Mouse (Mus musculus) C2C12 (cell line): ENCODE measurements at regions not wholly inside any gene's neighbourhood (a gene's known extent, or its start where the extent isn't known, plus 50 kb on each side); places are given as distances from the start of the nearest gene placed in this dataset.

Experiments used
- H3K27me3 ChIP-seq: one replicate; pipeline ENCODE4 v1.6.1; 2011; ENCODE audit not compliant: control insufficient read depth, insufficient read depth, insufficient read length
- H3K36me3 ChIP-seq: one replicate; pipeline ENCODE4 v1.6.1; 2011; ENCODE audit not compliant: control insufficient read depth, insufficient read depth
- H3K4me3 ChIP-seq: one replicate; pipeline ENCODE4 v1.5.1; 2011; ENCODE audit warnings: mild to moderate bottlenecking, control low read depth; ENCODE audit not compliant: poor library complexity, insufficient read depth, severe bottlenecking
- H3K79me2 ChIP-seq: one replicate; pipeline ENCODE4 v1.6.1; 2011; ENCODE audit not compliant: control insufficient read depth, insufficient read depth
- H3K79me3 ChIP-seq: one replicate; pipeline ENCODE4 v1.6.1; 2011; ENCODE audit warnings: low read depth, control low read depth
- H3ac ChIP-seq: one replicate; pipeline ENCODE3; 2011; ENCODE audit warnings: low read depth; ENCODE audit not compliant: control insufficient read depth, insufficient read length
- CEBPB ChIP-seq: IDR thresholded peaks from one replicate; pipeline ENCODE4 v1.6.1; 2011; ENCODE audit warnings: low read depth, mild to moderate bottlenecking, control low read depth, moderate library complexity
- CTCF ChIP-seq: IDR thresholded peaks from one replicate; pipeline ENCODE4 v1.5.1; 2011; ENCODE audit not compliant: control insufficient read depth, insufficient read depth, insufficient read length
- FOSL1 ChIP-seq: IDR thresholded peaks from one replicate; pipeline ENCODE4 v1.8.0; 2011; ENCODE audit warnings: mild to moderate bottlenecking, low read length; ENCODE audit not compliant: poor library complexity, insufficient read depth, severe bottlenecking
- MAX ChIP-seq: IDR thresholded peaks from one replicate; pipeline ENCODE4 v1.6.1; 2011; ENCODE audit warnings: mild to moderate bottlenecking, control low read depth
- MYOD1 ChIP-seq: IDR thresholded peaks from one replicate; pipeline ENCODE4 v1.6.1; 2011; ENCODE audit warnings: low read depth; ENCODE audit not compliant: control insufficient read depth, insufficient read length
- MYOG ChIP-seq: IDR thresholded peaks from one replicate; pipeline ENCODE4 v1.6.1; 2011; ENCODE audit not compliant: control insufficient read depth, insufficient read length; ENCODE audit errors: extremely low read depth
- USF1 ChIP-seq: IDR thresholded peaks from one replicate; pipeline ENCODE4 v1.6.1; 2011; ENCODE audit warnings: low read depth, mild to moderate bottlenecking, control low read depth, moderate library complexity

DNA sequence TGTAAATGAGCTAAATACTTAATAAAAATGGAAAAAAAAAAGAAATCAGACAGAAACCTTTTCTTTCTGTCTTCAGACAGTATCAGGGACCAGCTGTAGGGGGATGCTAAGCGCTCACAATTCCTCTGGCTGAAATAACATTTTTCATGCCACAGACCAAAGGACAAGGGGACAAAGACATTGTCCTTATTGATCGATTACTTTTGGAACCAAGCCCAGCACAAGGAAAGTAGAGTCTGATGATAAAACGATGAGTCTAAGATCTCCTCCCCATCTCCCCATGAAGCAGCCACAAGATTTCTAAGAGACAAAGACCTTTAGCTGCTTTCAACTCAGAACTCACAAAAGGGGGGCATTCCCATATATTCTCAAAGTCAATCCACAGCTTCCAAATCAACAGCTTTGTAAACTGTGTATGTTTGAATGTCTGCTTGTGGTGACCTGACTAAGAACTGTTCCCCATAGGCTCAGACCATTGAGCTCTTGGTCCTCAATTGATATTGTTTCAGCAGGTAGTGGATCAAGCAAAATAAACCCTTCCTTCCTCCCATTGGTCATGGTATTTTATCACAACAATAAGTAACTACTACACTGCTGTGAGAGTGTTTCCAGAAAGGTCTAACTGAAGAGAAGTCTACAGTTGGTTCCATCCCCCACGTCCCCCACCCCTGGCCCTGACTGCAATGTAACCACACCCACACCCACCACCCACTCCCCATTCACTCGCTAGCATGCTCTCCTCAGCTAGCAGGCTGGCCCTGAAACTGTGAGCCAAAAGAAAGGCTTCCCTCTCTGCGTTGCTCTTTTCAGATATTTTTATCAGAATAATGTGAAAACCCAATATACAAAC, 331.4 kb upstream of the Spred2 start:
- no peak for TF ChIP-seq CEBPB
- TF ChIP-seq FOSL1 = no peak
- no peaks in the 10 kb centered on the region for H3K79me2 ChIP-seq
- no peaks in the 10 kb centered on the region for H3K27me3 ChIP-seq
- no peak overlapping the region for H3K4me3 ChIP-seq
- H3ac ChIP-seq = no peak overlapping the region
- H3K36me3 ChIP-seq = no peaks in the 10 kb centered on the region
- H3K79me3 ChIP-seq = no peaks in the 10 kb centered on the region

DNA sequence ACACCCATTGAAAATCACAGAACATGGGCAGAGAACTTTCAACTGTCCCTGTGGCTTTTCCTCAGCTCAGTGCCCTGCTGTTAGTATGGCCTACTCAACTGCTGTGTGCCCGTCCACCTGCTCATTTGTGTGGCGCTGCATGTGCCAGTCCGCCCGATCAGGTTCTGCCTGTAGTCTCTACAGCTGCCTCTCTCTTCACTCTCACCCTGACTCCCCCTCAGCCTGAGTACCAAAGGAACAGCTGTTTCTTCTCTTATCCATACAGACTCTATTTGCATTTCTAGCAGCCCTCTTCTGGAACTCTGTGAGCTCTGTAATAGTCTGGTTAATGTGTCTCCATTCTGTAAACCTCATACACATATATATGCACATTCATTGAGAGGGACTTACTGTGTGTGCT, 329.1 kb upstream of the Spred2 start:
- Histone ChIP-seq H3ac (no peak overlapping the region), H3K79me3 (no peaks in the 10 kb centered on the region), H3K79me2 (no peaks in the 10 kb centered on the region), H3K27me3 (no peaks in the 10 kb centered on the region), H3K4me3 (no peak overlapping the region), H3K36me3 (no peaks in the 10 kb centered on the region)
- TF ChIP-seq MYOD1 (no peak), USF1 (no peak), MAX (no peak), MYOG (no peak), CEBPB (no peak), CTCF (no peak), FOSL1 (no peak)

DNA sequence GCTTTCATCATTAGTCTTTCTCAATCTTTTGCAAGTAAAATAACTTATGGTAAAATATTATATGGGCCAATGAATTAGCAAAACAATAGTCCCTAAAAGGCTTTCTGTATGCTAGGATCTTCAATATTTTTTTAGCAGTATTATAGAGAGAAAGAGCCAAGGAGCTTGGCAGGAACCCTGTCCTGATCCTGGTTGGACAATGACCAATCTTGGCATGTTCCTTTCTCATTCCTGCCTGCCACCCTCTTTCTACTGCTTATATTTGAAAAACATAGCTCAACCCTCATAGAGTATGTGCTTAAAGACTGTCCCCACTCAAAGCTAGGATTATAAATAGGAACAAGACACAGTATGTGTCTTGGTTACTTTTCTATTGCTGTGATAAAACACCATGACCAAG, 327.8 kb upstream of the Spred2 start:
- Histone ChIP-seq H3K79me3 (no peaks in the 10 kb centered on the region), H3K27me3 (no peaks in the 10 kb centered on the region), H3K4me3 (no peak overlapping the region), H3K36me3 (no peaks in the 10 kb centered on the region), H3K79me2 (no peaks in the 10 kb centered on the region), H3ac (no peak overlapping the region)
- no peak for TF ChIP-seq MYOG
- TF ChIP-seq MYOD1 = no peak
- no peak for TF ChIP-seq FOSL1
- TF ChIP-seq CTCF = no peak
- TF ChIP-seq CEBPB = no peak
- no peak for TF ChIP-seq MAX
- no peak for TF ChIP-seq USF1

DNA sequence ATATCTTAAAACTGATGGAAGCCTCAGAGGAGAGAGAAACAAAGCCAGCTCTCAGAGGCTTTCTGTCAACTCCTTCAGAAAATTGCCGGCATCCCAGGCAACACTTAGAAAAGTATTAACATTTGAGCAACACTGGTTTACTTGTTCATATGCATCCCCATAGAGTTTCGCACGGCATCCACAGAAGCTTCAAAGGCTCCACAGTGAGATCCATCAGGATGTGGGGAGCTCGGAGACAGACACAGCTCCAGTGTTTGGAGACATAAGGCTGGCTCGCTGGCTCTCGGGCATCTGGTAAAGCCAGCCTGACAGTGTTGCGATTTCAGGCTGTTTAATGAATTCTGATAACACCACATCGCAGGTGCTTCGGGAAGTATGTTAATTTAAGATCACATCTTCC, 324.7 kb upstream of the Spred2 start:
- TF ChIP-seq MYOD1 (no peak), MYOG (no peak), CTCF (no peak), FOSL1 (no peak), USF1 (no peak), MAX (no peak), CEBPB (no peak)
- no peaks in the 10 kb centered on the region for H3K79me3 ChIP-seq
- no peak overlapping the region for H3ac ChIP-seq
- H3K79me2 ChIP-seq = no peaks in the 10 kb centered on the region
- H3K4me3 ChIP-seq = no peak overlapping the region
- no peaks in the 10 kb centered on the region for H3K36me3 ChIP-seq
- no peaks in the 10 kb centered on the region for H3K27me3 ChIP-seq

DNA sequence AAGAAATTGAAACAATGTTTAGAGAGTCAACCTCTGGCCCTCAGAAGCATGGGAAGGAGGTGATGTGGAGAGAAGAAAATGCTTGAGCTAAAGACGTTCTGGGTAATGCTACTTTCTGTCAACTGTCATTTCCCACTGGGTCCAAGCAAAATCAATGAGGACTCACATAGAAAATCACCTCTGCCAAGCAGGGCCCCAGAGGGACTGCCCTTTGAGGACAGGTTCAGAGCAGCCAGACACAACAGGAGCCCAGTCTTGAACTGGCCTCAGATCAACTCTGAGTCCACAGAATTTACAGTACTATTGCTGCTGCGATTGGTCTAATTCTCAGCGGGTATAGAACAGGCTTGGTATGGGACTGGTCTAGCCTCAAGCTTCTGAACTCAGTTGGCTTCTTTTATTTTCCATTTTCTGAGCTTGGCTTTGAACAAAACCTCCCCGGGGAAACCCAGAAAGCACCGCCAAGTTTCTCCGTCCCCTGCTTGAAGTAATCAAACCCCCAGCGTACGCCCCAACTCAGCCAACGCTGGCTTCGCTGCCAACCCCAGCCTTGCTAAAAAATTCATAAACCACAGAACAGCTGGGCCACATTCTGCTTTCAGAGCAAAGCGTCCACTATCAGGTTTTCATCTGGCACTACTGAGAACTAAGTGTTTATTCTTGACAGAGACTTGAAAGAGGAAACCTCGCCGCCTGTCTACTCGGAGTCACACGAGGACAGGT, 322.8 kb upstream of the Spred2 start:
- Histone ChIP-seq H3K79me2 (no peaks in the 10 kb centered on the region), H3K27me3 (no peaks in the 10 kb centered on the region), H3K4me3 (no peak overlapping the region), H3K79me3 (no peaks in the 10 kb centered on the region), H3K36me3 (no peaks in the 10 kb centered on the region), H3ac (no peak overlapping the region)
- TF ChIP-seq FOSL1 (no peak), MAX (no peak), MYOG (no peak), USF1 (no peak), CEBPB (no peak), CTCF (no peak), MYOD1 (no peak)

DNA sequence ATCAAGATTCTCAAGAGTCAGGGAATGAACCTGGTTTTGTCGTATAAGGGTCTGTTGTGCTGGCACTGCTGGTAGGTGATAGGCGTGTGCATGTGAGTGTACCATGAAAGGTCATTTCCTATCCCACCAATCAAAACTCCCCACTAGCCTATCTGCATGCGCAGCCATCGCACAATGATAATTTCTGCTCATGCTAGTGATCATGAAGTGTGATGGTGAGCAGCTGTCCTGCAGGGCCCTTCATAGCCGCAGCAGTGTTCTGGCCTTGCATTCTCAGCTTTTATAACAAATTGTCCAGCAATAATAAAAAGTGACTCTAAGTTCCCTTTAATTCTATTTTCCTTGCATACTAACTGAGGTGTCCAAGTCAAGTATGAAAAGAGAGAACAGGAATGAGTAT, 321.7 kb upstream of the Spred2 start:
- Histone ChIP-seq H3K4me3 (no peak overlapping the region), H3K27me3 (no peaks in the 10 kb centered on the region), H3ac (no peak overlapping the region), H3K79me3 (no peaks in the 10 kb centered on the region), H3K79me2 (no peaks in the 10 kb centered on the region), H3K36me3 (no peaks in the 10 kb centered on the region)
- TF ChIP-seq MAX (no peak), CTCF (no peak), FOSL1 (no peak), CEBPB (no peak), MYOG (no peak), USF1 (no peak), MYOD1 (no peak)
